Mouse (Mus musculus) E14TG2a.4 (cell line): ENCODE results near the gene Sptlc3.

Experiments used
- H3K27me3 ChIP-seq: 2 replicates; pipeline ENCODE4 v1.6.1; 2014; ENCODE audit warnings: low read length, control low read depth; ENCODE audit not compliant: insufficient read depth
- H3K36me3 ChIP-seq: 2 replicates; pipeline ENCODE4 v1.6.1; 2014; ENCODE audit warnings: low read length, control low read depth; ENCODE audit not compliant: insufficient read depth
- H3K4me1 ChIP-seq: replicated peaks from 2 replicates; pipeline ENCODE4 v1.6.1; 2014; ENCODE audit warnings: low read depth, low read length, control low read depth
- H3K4me3 ChIP-seq: replicated peaks from 2 replicates; pipeline ENCODE4 v1.5.1; 2014; ENCODE audit warnings: mild to moderate bottlenecking, low read length
- H3K9me3 ChIP-seq: 2 replicates; pipeline ENCODE4 v1.6.1; 2014; ENCODE audit warnings: low read length, control low read depth
- CTCF ChIP-seq: conservative IDR thresholded peaks from 2 replicates; pipeline ENCODE4 v1.5.1; 2014; ENCODE audit warnings: low read length
- NANOG ChIP-seq: IDR thresholded peaks from 2 replicates; pipeline ENCODE4 v1.6.1; 2014; ENCODE audit warnings: borderline replicate concordance, low read length, mixed read lengths
- POU5F1 ChIP-seq: IDR thresholded peaks from 2 replicates; pipeline ENCODE4 v1.6.1; 2014; ENCODE audit warnings: low read length, borderline replicate concordance

Sptlc3 gene

DNA sequence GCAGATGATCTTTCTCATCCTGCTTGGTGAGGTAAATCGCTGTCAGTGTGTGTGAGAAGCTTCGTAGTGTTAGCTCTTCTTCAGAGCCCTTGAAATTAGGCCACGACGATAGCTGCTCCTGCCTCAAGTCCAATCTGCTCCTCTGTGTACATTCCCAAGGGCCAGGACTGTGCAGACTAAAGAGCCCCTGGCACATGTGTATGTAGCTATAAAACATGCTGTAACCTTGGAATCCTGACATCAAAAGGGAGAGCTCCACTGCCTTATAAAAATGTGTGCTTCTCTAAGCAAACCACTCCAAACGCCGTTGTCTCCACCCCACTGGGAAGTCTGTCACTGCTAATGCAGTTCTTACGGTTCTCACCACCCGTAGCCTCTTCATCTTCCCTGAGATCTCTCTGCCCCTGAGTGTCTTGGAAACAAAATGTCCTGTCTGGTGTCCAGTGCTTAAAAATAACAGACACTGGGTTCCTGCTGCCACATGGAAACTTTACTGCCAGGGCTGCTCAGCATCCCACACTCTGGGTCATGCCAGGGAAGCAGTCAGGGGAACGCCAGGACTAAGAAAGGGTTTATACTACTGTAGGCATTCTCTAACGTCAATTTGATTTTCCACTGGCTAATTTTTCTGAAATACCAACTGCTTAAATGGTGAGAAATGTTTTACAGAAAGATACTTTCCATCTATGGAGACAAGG is 118.8 kb downstream of the Sptlc3 start:
- H3K27me3 ChIP-seq = peaks cover 5% of the 10 kb centered on the region; the same call in 1 of the 2 replicates
- TF ChIP-seq POU5F1 = no peak
- no peak for TF ChIP-seq CTCF
- no peak for TF ChIP-seq NANOG
- no peak overlapping the region for H3K4me3 ChIP-seq
- no peaks in the 10 kb centered on the region for H3K36me3 ChIP-seq
- H3K4me1 ChIP-seq = peaks cover 21% of the 10 kb centered on the region
- no peaks in the 10 kb centered on the region for H3K9me3 ChIP-seq

DNA sequence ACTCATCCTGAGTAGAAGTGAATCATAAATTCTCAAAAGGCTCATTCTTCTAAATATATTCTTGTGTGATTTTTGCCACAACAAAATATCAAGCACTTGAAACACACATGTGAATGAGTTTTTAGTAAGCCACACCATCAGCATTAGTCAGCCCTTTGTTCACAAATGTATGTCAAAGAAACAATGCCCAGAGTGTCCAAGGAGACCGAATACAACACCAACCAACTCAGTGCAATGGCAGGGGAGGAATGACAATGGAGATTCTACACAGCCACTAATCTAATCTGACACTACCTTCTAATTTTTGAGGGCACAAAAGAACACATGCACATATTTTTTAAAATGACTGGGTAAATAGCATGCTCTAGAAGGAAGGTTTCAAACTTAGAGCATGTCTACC is 132.8 kb downstream of the Sptlc3 start:
- no peaks in the 10 kb centered on the region for H3K27me3 ChIP-seq
- TF ChIP-seq CTCF = no peak
- no peak for TF ChIP-seq POU5F1
- TF ChIP-seq NANOG = no peak

DNA sequence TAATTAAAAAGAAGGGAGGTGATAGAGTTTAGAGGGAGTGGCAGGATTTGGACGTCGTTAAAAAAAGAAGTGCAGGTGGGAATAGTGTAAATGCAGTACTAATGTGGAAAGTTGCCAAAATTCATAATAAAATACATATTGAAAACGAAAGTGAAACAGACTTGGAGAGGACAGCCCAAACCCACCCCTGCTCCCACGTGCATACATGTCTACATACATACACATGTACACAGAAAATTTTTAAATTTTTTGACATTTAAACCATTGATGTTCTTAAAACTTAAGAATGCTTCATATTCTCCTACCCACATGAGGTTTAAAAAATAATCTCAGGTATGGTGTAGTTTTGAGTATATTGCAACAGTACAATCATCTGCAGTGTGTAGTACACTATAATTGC is 135.0 kb downstream of the Sptlc3 start:
- Histone ChIP-seq H3K4me3 (no peak overlapping the region), H3K9me3 (no peaks in the 10 kb centered on the region), H3K4me1 (no peaks in the 10 kb centered on the region), H3K27me3 (no peaks in the 10 kb centered on the region), H3K36me3 (no peaks in the 10 kb centered on the region)
- TF ChIP-seq NANOG = no peak
- TF ChIP-seq CTCF = no peak
- TF ChIP-seq POU5F1 = no peak

More for the DNA sequence above, 132.8 kb downstream of the Sptlc3 start:
- Histone ChIP-seq H3K4me3 (no peak overlapping the region), H3K36me3 (no peaks in the 10 kb centered on the region), H3K9me3 (no peaks in the 10 kb centered on the region), H3K4me1 (no peaks in the 10 kb centered on the region)

DNA sequence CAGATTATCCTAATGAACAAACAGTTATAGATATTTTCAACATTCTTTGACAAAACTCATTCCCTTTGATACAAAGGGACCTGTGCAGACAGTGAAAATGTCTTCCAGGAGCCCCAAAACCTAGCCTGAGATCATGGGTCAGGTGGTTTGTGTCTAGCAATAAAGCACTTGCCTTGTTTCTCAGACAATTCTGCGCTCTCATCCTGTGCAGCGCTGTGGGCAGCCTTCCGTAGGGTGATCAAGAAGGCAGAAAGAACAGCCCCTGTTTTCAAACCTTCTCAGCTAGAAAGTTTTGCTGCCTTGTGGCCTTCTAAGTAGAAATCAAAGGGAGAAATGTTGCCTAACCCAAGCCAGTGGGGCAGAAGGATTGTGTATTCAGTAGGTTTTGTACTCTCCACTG is 135.9 kb downstream of the Sptlc3 start:
- Histone ChIP-seq H3K27me3 (no peaks in the 10 kb centered on the region), H3K9me3 (no peaks in the 10 kb centered on the region)
- TF ChIP-seq POU5F1 (no peak), NANOG (no peak), CTCF (no peak)

DNA sequence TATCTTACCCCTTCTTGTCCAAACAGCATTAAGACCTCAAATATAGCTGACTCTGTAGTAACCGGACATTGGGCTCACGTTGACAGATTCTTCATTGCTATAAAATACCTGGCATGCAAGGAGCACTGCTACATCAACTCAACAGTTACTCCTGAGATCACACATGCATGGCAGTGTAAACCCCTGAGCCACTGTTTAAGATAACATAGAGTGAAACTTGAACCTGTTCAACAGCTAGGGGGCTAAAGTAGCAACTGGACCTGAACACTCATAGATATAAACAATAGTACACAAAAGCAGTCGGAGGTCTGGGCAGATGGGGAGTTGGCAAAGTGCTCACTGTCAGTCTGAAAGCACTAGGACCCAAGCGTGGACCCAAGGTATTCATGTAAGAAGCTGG is 140.8 kb downstream of the Sptlc3 start:
- no peaks in the 10 kb centered on the region for H3K9me3 ChIP-seq
- TF ChIP-seq NANOG (no peak), CTCF (no peak), POU5F1 (no peak)

More for the DNA sequence above, 135.9 kb downstream of the Sptlc3 start:
- H3K4me1 ChIP-seq = no peaks in the 10 kb centered on the region
- H3K4me3 ChIP-seq = no peak overlapping the region
- no peaks in the 10 kb centered on the region for H3K36me3 ChIP-seq

DNA sequence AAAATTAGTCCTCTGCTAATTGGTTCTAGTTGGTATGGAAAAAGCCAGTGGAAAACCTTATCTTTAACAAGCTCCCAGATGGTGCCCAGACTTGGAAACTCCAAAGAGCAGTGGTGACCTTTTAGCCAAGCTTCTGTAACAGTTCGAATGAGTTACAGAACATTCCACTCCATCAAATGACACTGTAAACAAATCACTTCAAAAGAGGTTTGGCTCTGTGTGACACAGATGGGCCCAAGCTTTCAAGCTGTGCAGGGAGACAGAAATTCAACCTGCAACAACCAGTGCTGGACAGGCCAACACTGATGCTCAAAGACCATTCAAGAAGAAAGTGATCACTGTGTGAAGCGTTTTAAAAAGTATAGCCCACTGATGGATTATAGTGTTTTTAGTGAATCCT is 144.1 kb downstream of the Sptlc3 start:
- no peaks in the 10 kb centered on the region for H3K27me3 ChIP-seq
- no peak for TF ChIP-seq NANOG
- no peak for TF ChIP-seq CTCF
- TF ChIP-seq POU5F1 = no peak
- no peaks in the 10 kb centered on the region for H3K9me3 ChIP-seq
- no peaks in the 10 kb centered on the region for H3K36me3 ChIP-seq
- no peak overlapping the region for H3K4me3 ChIP-seq
- H3K4me1 ChIP-seq = no peaks in the 10 kb centered on the region

More for the DNA sequence above, 140.8 kb downstream of the Sptlc3 start:
- no peaks in the 10 kb centered on the region for H3K36me3 ChIP-seq
- H3K4me3 ChIP-seq = no peak overlapping the region
- no peaks in the 10 kb centered on the region for H3K27me3 ChIP-seq
- no peaks in the 10 kb centered on the region for H3K4me1 ChIP-seq

DNA sequence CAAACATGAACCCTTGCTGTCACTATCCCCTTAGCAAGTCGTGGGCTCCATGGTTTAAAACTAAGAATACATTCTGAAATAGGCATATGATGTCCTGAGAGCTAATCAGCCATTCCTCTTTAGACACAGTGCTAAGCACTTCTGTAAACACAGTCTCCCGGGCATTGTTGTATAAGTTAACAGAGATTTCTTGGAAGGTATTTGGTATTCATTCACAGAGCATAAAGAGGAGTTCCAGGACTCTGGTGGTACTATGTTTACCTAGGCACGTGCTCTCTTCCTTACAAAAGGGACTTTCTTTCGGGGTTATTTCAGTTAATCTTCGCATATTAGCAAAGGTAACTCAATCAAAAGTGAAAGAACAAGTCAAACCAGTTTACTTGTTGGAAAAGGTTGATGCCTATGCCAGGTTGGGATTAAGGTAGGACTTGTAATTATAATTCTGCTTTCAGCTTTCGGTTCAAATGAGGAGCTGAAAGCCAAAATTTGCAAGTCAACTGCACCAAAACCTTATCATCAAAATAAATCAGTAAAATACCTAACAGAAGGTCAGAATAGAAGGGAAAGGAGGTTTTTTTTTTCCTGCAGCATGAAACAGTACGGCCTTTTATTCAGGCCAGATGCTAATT is 148.2 kb downstream of the Sptlc3 start:
- Histone ChIP-seq H3K36me3 (no peaks in the 10 kb centered on the region), H3K9me3 (no peaks in the 10 kb centered on the region), H3K27me3 (no peaks in the 10 kb centered on the region), H3K4me3 (no peak overlapping the region), H3K4me1 (no peaks in the 10 kb centered on the region)
- TF ChIP-seq NANOG (no peak), POU5F1 (no peak), CTCF (no peak)

DNA sequence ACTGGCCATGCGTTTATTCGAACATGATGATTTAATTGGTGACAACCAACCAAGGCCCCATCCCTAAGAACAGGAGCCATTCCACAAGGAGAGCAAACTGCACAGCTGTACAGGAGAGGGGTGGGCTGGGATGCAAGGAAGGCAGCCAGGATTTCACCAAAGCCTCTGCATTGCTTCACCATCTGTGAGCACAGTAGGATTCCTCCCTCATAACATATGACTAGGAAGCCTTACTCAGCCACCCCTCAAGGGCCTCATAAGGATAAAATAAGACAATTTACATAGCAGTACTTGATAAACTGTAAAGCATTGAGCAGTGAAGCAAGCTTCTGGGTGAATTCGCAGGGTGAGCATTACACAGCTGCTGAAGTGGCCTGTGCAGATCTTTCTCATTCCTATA is 155.8 kb downstream of the Sptlc3 start:
- Histone ChIP-seq H3K9me3 (no peaks in the 10 kb centered on the region), H3K27me3 (no peaks in the 10 kb centered on the region), H3K4me3 (no peak overlapping the region), H3K4me1 (no peaks in the 10 kb centered on the region), H3K36me3 (no peaks in the 10 kb centered on the region)
- no peak for TF ChIP-seq POU5F1
- no peak for TF ChIP-seq CTCF
- no peak for TF ChIP-seq NANOG
